Mouse (Mus musculus): Measurements from ENCODE around the gene Zfp951. TPM values are rescaled to one million over a fixed set of nuclear protein-coding genes. Genes with fewer than 3 reads are reported as not detected.
"Not testable (repeated sequence)": the region's sequence is repeated elsewhere in the genome, so short reads cannot be mapped to it uniquely, and the experiment has no call there.

Gene Zfp951
- 3.1 and 3.6 TPM in 2 replicates for polyA plus RNA-seq (2014; fragmentation: Nextera tagmentation; extraction: Ambion mirVana)

DNA sequence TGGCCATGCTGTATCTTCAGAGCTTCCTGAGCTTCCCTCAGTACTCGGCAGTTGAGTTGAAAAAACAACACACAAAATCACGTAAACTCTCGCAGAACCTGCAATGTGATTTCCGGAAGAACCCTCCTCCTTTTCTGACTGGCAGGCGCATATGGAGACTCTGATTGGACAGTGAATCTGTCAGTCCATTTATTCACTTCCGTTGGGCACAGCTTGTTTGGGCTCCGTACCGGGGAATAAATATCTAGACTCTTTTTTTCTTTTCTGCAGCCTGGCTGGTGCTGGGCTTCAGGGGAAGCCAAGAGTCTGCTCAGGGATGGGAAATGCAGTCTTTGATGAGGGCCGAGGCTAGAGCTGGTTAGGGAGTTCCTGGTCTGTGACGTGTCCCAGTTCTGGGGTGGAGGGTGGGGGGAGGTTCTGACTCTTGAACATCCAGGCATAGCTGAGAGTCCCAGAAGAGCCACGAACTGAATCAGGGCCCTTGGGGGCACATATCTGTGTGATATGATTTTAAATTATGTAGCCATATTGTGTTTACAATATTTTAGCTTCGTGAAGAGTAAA, at the start of gene Zfp951:
Gene Zfp951 (minus strand): TSS at position 109 of the 564 bp plus-strand sequence.
- WGBS, result 37% methylated on average over 11 of the region's 12 CpGs
- H3K27me3 ChIP-seq (ENCODE audit: control insufficient read depth, insufficient read depth, low read length); H3K9me3 ChIP-seq (replicated peaks; ENCODE audit: control insufficient read depth, low read length); H3K4me2 ChIP-seq (ENCODE audit: low read depth, low read length); H3K9ac ChIP-seq (replicated peaks; ENCODE audit: low read length); H3K4me1 ChIP-seq (ENCODE audit: control insufficient read depth, insufficient read depth, low read length); H3K27ac ChIP-seq (replicated peaks; ENCODE audit: low read depth, low read length); H3K36me3 ChIP-seq (replicated peaks; ENCODE audit: control insufficient read depth, insufficient read depth, low read depth, low read length): not testable (repeated sequence)
- H3K4me3 ChIP-seq (ENCODE audit: low read depth, low read length), result peak within 1 kb of the TSS; percentile 8
- ATAC-seq (replicated peaks; ENCODE audit: insufficient number of reproducible peaks, low FRiP score, low TSS enrichment, low read depth), result peak; percentile 85
- peak; percentile 53 for DNase-seq (ENCODE audit: low spot score)

DNA sequence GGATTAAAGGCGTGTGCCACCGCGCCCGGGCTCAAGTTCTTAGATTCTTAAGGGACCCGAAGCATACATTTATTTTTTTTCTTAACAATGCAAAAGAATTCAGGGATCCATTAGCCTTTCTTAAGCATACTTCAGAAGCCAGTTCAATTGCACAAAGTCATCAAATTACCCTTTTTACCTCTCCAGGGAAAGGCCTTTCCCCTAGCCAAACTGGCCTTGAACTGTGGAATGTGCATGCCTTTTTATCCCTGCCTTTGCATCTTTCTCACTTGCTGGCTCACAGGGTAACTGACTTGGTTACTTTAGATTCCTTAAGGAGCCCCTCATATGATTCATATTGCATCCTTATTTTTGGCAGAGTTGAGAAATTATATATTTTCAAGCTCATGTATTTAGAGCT, 46.7 kb upstream of the Zfp951 start:
- WGBS, result 80% methylated on average over 5 of the region's 5 CpGs

DNA sequence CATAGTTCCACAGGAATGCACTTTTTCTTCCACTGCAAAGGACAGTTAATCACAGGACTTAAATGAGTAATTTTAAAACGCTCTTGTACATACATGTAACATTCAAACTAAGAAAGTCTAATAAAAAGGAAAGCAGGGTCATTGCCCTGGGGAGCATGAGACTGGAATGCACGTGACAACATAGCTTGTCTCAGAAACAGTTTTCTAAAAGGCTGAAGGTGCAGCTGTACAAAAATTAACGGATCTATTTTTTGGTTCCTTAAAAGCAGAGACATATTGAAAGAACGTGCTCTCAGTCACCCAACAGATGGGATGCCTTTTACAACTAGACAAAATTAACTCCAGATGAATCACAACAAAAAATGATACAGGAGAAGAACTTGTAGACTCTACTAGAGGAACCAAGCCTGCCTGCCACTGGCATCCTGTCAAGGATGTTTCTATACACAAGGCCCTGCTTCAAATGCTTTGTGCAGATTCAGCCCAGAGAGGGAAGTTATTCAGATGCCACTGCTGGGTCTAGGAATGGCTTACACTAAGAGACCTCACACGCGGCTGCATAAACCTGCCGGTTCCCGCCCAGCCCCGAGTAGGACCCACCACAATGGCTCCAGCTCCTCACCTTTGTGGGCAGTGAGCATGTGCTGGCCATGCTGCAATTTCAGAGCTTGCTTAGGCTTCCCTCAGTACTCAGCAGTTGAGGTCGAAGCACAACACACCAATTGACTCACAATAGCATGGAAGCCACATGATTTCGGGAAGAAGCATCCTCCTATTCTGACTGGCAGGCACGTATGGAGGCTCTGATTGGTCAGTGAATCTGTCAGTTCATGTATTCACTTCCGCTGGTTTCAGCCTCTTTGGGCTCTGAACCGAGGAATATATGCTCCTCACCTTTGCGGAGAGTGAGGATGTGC, 567 bp downstream of the Zfp951 start:
- peak; percentile 79 for ATAC-seq (replicated peaks; ENCODE audit: insufficient number of reproducible peaks, low FRiP score, low TSS enrichment, low read depth)

More for the DNA sequence above, 46.7 kb upstream of the Zfp951 start:
- H3K27ac ChIP-seq (replicated peaks; ENCODE audit: low read depth, low read length); H3K27me3 ChIP-seq (ENCODE audit: control insufficient read depth, insufficient read depth, low read length); ATAC-seq (replicated peaks; ENCODE audit: insufficient number of reproducible peaks, low FRiP score, low TSS enrichment, low read depth); H3K9me3 ChIP-seq (replicated peaks; ENCODE audit: control insufficient read depth, low read length); H3K4me1 ChIP-seq (ENCODE audit: control insufficient read depth, insufficient read depth, low read length); H3K36me3 ChIP-seq (replicated peaks; ENCODE audit: control insufficient read depth, insufficient read depth, low read depth, low read length); H3K4me2 ChIP-seq (ENCODE audit: low read depth, low read length); DNase-seq (ENCODE audit: low spot score); H3K4me3 ChIP-seq (ENCODE audit: low read depth, low read length); H3K9ac ChIP-seq (replicated peaks; ENCODE audit: low read length): not testable (repeated sequence)

DNA sequence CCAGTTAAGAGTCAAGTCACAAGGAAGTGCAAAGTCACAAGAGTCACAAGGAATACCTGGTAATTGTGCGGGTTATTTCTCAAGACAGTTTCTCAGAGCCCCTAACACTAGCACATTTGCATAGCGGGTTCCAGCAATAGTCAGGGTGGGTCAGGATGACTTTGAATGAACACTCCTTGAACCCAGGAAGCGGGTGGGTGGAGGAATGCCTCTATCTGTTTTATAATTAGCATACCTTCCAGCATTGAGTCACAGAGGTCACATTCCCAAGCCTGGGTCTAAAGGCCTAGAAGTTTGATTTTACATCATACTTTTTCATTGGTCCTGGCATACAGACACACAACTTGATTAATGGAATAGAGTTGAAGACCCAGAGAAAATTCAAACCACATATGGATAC, 5.3 kb downstream of the Zfp951 start:
- 92% methylated on average over 3 of the region's 3 CpGs for WGBS
- not testable (repeated sequence) for H3K36me3 ChIP-seq (replicated peaks; ENCODE audit: control insufficient read depth, insufficient read depth, low read depth, low read length); H3K9ac ChIP-seq (replicated peaks; ENCODE audit: low read length); H3K9me3 ChIP-seq (replicated peaks; ENCODE audit: control insufficient read depth, low read length); H3K27ac ChIP-seq (replicated peaks; ENCODE audit: low read depth, low read length); ATAC-seq (replicated peaks; ENCODE audit: insufficient number of reproducible peaks, low FRiP score, low TSS enrichment, low read depth); H3K27me3 ChIP-seq (ENCODE audit: control insufficient read depth, insufficient read depth, low read length); H3K4me2 ChIP-seq (ENCODE audit: low read depth, low read length); H3K4me1 ChIP-seq (ENCODE audit: control insufficient read depth, insufficient read depth, low read length); H3K4me3 ChIP-seq (ENCODE audit: low read depth, low read length); DNase-seq (ENCODE audit: low spot score)

More for the DNA sequence above, 567 bp downstream of the Zfp951 start:
- not testable (repeated sequence) for H3K4me2 ChIP-seq (ENCODE audit: low read depth, low read length); H3K36me3 ChIP-seq (replicated peaks; ENCODE audit: control insufficient read depth, insufficient read depth, low read depth, low read length); H3K27me3 ChIP-seq (ENCODE audit: control insufficient read depth, insufficient read depth, low read length); H3K27ac ChIP-seq (replicated peaks; ENCODE audit: low read depth, low read length); H3K9ac ChIP-seq (replicated peaks; ENCODE audit: low read length); DNase-seq (ENCODE audit: low spot score); H3K9me3 ChIP-seq (replicated peaks; ENCODE audit: control insufficient read depth, low read length); H3K4me1 ChIP-seq (ENCODE audit: control insufficient read depth, insufficient read depth, low read length)
- H3K4me3 ChIP-seq (ENCODE audit: low read depth, low read length), result peak overlapping the region; percentile 8
- WGBS, result 45% methylated on average over 10 of the region's 15 CpGs

DNA sequence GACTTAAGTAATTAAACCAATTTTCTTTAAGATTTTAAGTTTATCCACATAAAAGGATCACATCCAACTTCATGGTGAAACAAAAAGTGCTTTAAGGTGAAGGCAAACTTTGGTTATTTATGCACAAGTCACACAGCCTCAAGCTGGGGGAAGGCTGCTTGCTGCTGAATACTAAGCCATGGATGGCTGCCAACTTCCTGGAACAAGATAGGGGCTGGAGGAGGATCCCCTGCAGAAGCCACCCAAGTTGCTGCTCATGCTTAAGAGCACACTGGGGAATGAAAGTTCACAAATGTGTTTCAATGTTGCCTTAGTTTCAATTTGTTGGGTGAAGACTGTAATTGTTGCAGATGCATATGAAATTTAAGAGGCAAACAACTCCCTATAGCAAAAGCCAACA, 26.5 kb downstream of the Zfp951 start:
- Histone ChIP-seq H3K9ac (replicated peaks; ENCODE audit: low read length) (no peak overlapping the region), H3K27me3 (ENCODE audit: control insufficient read depth, insufficient read depth, low read length) (no peaks in the 10 kb centered on the region), H3K4me1 (ENCODE audit: control insufficient read depth, insufficient read depth, low read length) (no peaks in the 10 kb centered on the region), H3K9me3 (replicated peaks; ENCODE audit: control insufficient read depth, low read length) (peaks cover 8% of the 10 kb centered on the region; the same call in 1 of the 2 replicates), H3K4me3 (ENCODE audit: low read depth, low read length) (no peak overlapping the region), H3K4me2 (ENCODE audit: low read depth, low read length) (no peak overlapping the region), H3K36me3 (replicated peaks; ENCODE audit: control insufficient read depth, insufficient read depth, low read depth, low read length) (no peaks in the 10 kb centered on the region), H3K27ac (replicated peaks; ENCODE audit: low read depth, low read length) (no peak overlapping the region)
- no peak for DNase-seq (ENCODE audit: low spot score)
- ATAC-seq (replicated peaks; ENCODE audit: insufficient number of reproducible peaks, low FRiP score, low TSS enrichment, low read depth), result no peak

DNA sequence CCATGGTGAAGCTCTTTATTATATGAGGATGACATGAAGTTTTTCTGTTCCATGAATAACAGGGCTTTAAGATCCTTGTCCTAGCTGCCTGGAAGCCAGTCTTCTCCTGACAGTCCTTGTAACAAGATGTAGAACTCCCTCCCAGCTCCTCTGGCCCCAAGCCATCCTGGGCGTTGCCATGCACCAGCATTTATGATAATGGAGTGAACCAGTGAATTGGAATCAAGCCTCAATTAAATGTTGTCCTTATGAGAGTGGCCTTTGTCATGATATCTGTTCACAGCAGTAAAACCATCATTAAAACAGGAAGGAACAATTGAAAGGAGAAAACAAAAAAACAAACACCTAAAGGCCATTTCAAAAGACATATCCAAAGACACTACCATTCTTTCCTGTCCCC, 30.3 kb downstream of the Zfp951 start:
- no peak overlapping the region for H3K9ac ChIP-seq (replicated peaks; ENCODE audit: low read length)
- no peaks in the 10 kb centered on the region for H3K4me1 ChIP-seq (ENCODE audit: control insufficient read depth, insufficient read depth, low read length)
- no peaks in the 10 kb centered on the region for H3K27me3 ChIP-seq (ENCODE audit: control insufficient read depth, insufficient read depth, low read length)
- no peak for DNase-seq (ENCODE audit: low spot score)
- H3K27ac ChIP-seq (replicated peaks; ENCODE audit: low read depth, low read length), result no peak overlapping the region
- WGBS, result 63% methylated on average over 1 of the region's 1 CpGs
- no peak overlapping the region for H3K4me2 ChIP-seq (ENCODE audit: low read depth, low read length)
- H3K9me3 ChIP-seq (replicated peaks; ENCODE audit: control insufficient read depth, low read length), result peaks cover 6% of the 10 kb centered on the region
- H3K36me3 ChIP-seq (replicated peaks; ENCODE audit: control insufficient read depth, insufficient read depth, low read depth, low read length), result no peaks in the 10 kb centered on the region
- H3K4me3 ChIP-seq (ENCODE audit: low read depth, low read length), result no peak overlapping the region
- ATAC-seq (replicated peaks; ENCODE audit: insufficient number of reproducible peaks, low FRiP score, low TSS enrichment, low read depth), result no peak

DNA sequence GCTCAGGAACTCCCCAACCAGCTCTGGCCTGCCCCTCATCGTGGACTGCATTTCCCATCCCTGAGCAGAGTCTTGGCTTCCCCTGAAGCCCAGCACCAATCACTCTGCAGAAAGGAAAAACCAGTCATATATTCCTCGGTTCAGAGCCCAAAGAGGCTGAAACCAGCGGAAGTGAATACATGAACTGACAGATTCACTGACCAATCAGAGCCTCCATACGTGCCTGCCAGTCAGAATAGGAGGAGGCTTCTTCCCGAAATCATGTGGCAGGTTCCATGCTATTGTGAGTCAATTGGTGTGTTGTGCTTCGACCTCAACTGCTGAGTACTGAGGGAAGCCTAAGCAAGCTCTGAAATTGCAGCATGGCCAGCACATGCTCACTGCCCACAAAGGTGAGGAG, 89.7 kb downstream of the Zfp951 start:
- ATAC-seq (replicated peaks; ENCODE audit: insufficient number of reproducible peaks, low FRiP score, low TSS enrichment, low read depth); H3K4me2 ChIP-seq (ENCODE audit: low read depth, low read length); H3K27ac ChIP-seq (replicated peaks; ENCODE audit: low read depth, low read length); H3K4me1 ChIP-seq (ENCODE audit: control insufficient read depth, insufficient read depth, low read length); H3K9me3 ChIP-seq (replicated peaks; ENCODE audit: control insufficient read depth, low read length); H3K27me3 ChIP-seq (ENCODE audit: control insufficient read depth, insufficient read depth, low read length); DNase-seq (ENCODE audit: low spot score); H3K9ac ChIP-seq (replicated peaks; ENCODE audit: low read length); H3K36me3 ChIP-seq (replicated peaks; ENCODE audit: control insufficient read depth, insufficient read depth, low read depth, low read length); H3K4me3 ChIP-seq (ENCODE audit: low read depth, low read length): not testable (repeated sequence)
- 85% methylated on average over 6 of the region's 6 CpGs for WGBS
